Mouse (Mus musculus): ENCODE measurements at regions not wholly inside any gene's neighbourhood (a gene's known extent, or its start where the extent isn't known, plus 50 kb on each side); places are given as distances from the start of the nearest gene placed in this dataset.

- Histone ChIP-seq H3K9me3 (no peaks in the 10 kb centered on the region), H3K36me3 (no peaks in the 10 kb centered on the region), H3K4me2 (peak overlapping the region; percentile 24), H3K4me1 (peaks cover 15% of the 10 kb centered on the region), H3K27me3 (no peaks in the 10 kb centered on the region), H3K4me3 (no peak overlapping the region), H3K27ac (peak overlapping the region; percentile 39; the same call in 1 of the 2 replicates), H3K9ac (no peak overlapping the region)
- WGBS, result 42% methylated on average over 12 of the region's 12 CpGs
- ATAC-seq (ENCODE audit: insufficient number of reproducible peaks, insufficient read depth, low FRiP score, low TSS enrichment, low read depth), result no peak
Observed at GRCm38 (mm10) chr5:73884998-73885397, 183.2 kb downstream of the Usp46 start.

DNA sequence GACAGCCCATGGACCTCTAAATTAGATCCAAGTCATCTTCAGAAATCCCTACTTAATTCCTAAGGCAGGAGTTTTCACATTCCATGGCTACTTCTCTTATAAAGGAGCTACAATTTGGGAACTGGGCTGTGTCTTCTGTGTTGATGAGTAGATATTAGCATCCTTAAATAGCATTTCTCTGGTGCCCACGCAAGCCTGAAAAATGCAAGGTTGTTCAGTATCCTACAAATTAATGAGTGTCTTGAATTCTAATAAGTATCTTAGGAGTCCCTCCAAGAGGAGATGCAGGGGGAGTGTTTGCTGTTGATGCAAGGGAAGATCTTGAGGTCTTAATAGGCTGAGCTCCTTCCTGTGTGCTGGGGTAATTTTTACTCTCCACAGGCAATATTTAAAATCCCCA lies 182.5 kb downstream of the Usp46 start:
- no peaks in the 10 kb centered on the region for H3K27me3 ChIP-seq
- 96% methylated on average over 1 of the region's 1 CpGs for WGBS
- H3K9ac ChIP-seq, result no peak overlapping the region
- no peak overlapping the region for H3K4me3 ChIP-seq
- H3K4me1 ChIP-seq, result peaks cover 15% of the 10 kb centered on the region
- no peaks in the 10 kb centered on the region for H3K36me3 ChIP-seq
- ATAC-seq (ENCODE audit: insufficient number of reproducible peaks, insufficient read depth, low FRiP score, low TSS enrichment, low read depth), result no peak
- H3K27ac ChIP-seq, result no peak overlapping the region
- H3K9me3 ChIP-seq, result no peaks in the 10 kb centered on the region
- H3K4me2 ChIP-seq, result no peak overlapping the region

- no peak overlapping the region for H3K27ac ChIP-seq
- H3K4me1 ChIP-seq, result peaks cover 7% of the 10 kb centered on the region
- no peak overlapping the region for H3K4me3 ChIP-seq
- H3K27me3 ChIP-seq, result no peaks in the 10 kb centered on the region
- H3K4me2 ChIP-seq, result no peak overlapping the region
- no peaks in the 10 kb centered on the region for H3K9me3 ChIP-seq
- no peak overlapping the region for H3K9ac ChIP-seq
- WGBS, result 60% methylated on average over 8 of the region's 8 CpGs
- ATAC-seq (ENCODE audit: insufficient number of reproducible peaks, insufficient read depth, low FRiP score, low TSS enrichment, low read depth), result no peak
- H3K36me3 ChIP-seq, result no peaks in the 10 kb centered on the region
Observed at GRCm38 (mm10) chr5:73887306-73887958, 180.8 kb downstream of the Usp46 start.

DNA sequence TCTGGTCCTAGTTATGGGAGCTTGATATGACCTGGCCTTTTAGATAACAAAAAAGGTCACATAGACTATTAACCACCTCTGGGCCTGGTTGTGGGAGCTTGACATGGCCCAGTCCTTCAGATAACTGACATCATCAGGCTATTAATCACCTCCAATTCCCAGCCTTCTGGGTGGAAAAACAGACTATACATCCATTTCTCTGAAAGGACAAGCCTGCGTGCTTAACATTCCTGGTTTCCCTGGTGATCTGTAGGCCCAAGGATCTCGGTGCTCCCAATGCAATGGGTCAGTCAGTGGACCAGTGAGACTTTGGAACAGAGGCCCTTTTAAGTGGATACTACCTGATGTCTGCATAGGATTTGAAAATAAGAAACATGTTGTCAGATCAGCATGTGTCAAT lies 179.8 kb downstream of the Usp46 start:
- no peak for ATAC-seq (ENCODE audit: insufficient number of reproducible peaks, insufficient read depth, low FRiP score, low TSS enrichment, low read depth)
- Histone ChIP-seq H3K27me3 (no peaks in the 10 kb centered on the region), H3K36me3 (no peaks in the 10 kb centered on the region), H3K4me1 (peaks cover 7% of the 10 kb centered on the region), H3K9ac (no peak overlapping the region), H3K9me3 (no peaks in the 10 kb centered on the region), H3K27ac (no peak overlapping the region), H3K4me3 (no peak overlapping the region), H3K4me2 (no peak overlapping the region)
- 76% methylated on average over 2 of the region's 2 CpGs for WGBS

DNA sequence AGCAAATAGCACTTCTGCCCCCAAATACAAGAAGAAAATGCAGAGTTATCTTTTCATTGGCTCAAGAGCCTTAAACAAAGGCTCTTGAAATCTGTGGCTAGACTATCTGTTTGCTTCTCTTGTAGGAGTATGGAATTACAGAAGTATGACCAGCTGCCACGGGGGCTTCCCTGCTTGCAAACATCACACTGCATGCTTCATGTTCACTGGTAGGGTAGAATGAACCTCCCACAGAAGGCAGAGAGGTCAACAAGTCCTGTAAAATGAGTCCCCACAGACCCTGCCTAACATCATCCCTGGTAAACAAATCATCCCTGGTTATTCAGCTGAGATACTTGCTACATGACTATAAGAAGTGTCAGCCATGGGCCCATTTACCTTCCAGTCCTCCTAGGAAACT lies 178.9 kb downstream of the Usp46 start:
- WGBS, result 50% methylated on average over 1 of the region's 1 CpGs
- Histone ChIP-seq H3K27ac (no peak overlapping the region), H3K9me3 (0 out of 2 replicates have a peak, but pooled peaks cover 1% of the 10 kb centered on the region), H3K9ac (no peak overlapping the region), H3K36me3 (no peaks in the 10 kb centered on the region), H3K4me2 (no peak overlapping the region), H3K4me1 (peaks cover 7% of the 10 kb centered on the region), H3K27me3 (no peaks in the 10 kb centered on the region), H3K4me3 (no peak overlapping the region)
- ATAC-seq (ENCODE audit: insufficient number of reproducible peaks, insufficient read depth, low FRiP score, low TSS enrichment, low read depth), result no peak

DNA sequence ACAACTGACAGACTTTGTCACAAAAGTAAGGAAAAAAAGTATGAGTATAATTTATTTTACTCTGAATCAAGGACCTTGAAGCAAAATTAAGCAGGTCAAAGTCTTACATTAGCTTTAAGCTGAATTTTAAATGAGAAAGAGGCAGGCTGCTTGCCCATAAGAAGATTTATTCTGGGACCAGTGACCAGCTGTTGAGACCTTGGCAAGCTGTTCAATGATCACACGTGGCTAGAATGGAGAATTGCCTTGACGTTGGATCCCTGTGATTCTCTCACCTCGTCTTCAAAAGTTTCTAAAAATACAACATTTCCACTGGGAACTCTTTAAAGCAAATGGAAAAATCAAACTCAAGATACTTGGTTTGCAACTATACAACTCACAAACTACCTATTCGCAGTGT lies 177.3 kb downstream of the Usp46 start:
- Histone ChIP-seq H3K4me2 (no peak overlapping the region), H3K9ac (no peak overlapping the region), H3K4me1 (no peaks in the 10 kb centered on the region), H3K27ac (no peak overlapping the region), H3K36me3 (no peaks in the 10 kb centered on the region), H3K27me3 (no peaks in the 10 kb centered on the region), H3K4me3 (no peak overlapping the region), H3K9me3 (0 out of 2 replicates have a peak, but pooled peaks cover 6% of the 10 kb centered on the region)
- no peak for ATAC-seq (ENCODE audit: insufficient number of reproducible peaks, insufficient read depth, low FRiP score, low TSS enrichment, low read depth)
- WGBS, result 77% methylated on average over 4 of the region's 4 CpGs

DNA sequence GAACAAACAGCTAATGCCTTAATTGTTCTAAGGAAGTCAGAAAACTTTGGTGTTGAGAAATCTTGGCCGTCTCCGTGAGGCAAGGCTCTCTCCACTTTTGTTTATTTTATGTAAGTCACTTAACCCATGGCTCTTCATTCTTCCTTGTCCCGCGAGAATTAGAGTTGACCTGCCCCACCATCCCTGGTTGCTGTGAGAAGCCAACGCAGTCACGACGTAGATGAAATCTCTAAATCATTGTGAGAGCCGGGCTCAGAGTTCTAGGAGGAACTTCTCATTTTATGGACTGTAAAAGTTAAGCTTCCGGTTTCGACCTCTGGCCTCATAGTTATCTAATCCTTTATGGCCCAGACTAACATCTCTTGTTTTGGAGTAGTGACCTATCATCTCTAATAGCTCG lies 176.6 kb downstream of the Usp46 start:
- ATAC-seq (ENCODE audit: insufficient number of reproducible peaks, insufficient read depth, low FRiP score, low TSS enrichment, low read depth), result no peak
- 82% methylated on average over 11 of the region's 11 CpGs for WGBS
- no peak overlapping the region for H3K4me3 ChIP-seq
- no peaks in the 10 kb centered on the region for H3K27me3 ChIP-seq
- no peak overlapping the region for H3K27ac ChIP-seq
- H3K36me3 ChIP-seq, result no peaks in the 10 kb centered on the region
- H3K4me1 ChIP-seq, result no peaks in the 10 kb centered on the region
- no peak overlapping the region for H3K9ac ChIP-seq
- no peak overlapping the region for H3K4me2 ChIP-seq
- H3K9me3 ChIP-seq, result 0 out of 2 replicates have a peak, but pooled peaks cover 6% of the 10 kb centered on the region

DNA sequence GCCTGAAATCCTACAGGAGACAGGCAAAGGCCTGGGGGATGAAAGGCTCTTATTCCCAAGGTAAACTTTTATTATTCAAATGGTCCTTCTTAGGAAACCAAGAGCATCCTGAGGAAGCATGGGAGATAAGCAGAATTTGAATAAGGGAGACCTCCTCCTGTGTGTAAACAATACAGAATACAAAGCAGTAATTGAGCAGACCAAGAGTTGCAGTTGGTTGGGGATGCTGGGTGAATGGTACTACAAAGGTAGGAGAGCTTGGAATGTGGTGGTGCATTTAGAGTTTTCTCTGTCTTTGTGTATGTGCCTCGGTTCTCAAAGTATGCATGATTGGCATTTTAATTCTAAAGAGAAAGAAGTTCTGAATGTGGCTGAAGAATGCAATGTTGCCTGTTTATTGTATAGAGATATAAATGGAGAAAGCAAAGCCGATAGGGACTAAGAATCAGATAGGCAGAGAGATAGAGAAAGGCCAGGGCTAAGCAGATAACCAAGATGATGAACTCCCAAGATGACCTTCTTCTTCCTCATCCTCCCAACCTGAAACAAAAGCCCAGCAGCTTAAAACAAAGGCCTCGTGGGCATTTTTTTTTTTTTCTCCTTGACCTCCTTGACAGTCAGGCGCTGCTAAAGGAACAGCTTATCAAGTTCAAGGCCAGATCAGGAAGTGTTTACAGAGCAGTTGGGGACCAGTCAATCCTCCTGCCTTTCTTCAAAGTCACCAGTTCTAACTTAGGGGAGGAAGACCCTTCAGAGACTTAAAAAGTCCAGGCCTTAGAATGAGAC lies 175.6 kb downstream of the Usp46 start:
- Histone ChIP-seq H3K9ac (no peak overlapping the region), H3K36me3 (no peaks in the 10 kb centered on the region), H3K27ac (no peak overlapping the region), H3K4me3 (no peak overlapping the region), H3K4me1 (no peaks in the 10 kb centered on the region), H3K9me3 (0 out of 2 replicates have a peak, but pooled peaks cover 6% of the 10 kb centered on the region), H3K27me3 (no peaks in the 10 kb centered on the region), H3K4me2 (no peak overlapping the region)
- WGBS, result 61% methylated on average over 4 of the region's 4 CpGs
- ATAC-seq (ENCODE audit: insufficient number of reproducible peaks, insufficient read depth, low FRiP score, low TSS enrichment, low read depth), result no peak

DNA sequence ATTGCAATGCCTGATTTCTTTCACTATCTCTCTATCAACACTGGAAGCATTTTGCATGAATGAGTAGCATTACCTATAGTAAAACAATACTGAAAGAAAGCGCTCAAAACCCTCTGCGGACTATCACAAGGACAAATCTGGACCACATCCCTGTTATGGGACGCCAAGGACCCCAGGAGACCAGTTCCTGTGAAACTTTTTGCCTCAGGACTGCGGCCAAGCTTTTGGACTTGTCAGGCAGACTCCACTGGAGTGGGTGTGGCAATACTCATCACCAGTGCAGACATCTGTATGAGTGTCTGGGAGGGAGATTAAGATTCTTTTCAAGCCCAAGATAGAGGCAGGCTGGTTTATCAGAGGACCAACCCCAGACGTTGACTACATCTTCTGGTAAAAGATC lies 173.0 kb downstream of the Usp46 start:
- Histone ChIP-seq H3K4me1 (peaks cover 10% of the 10 kb centered on the region), H3K27ac (no peak overlapping the region), H3K9ac (no peak overlapping the region), H3K4me2 (no peak overlapping the region), H3K4me3 (no peak overlapping the region), H3K9me3 (0 out of 2 replicates have a peak, but pooled peaks cover 6% of the 10 kb centered on the region), H3K27me3 (no peaks in the 10 kb centered on the region), H3K36me3 (no peaks in the 10 kb centered on the region)
- WGBS, result 87% methylated on average over 5 of the region's 5 CpGs
- ATAC-seq (ENCODE audit: insufficient number of reproducible peaks, insufficient read depth, low FRiP score, low TSS enrichment, low read depth), result no peak

DNA sequence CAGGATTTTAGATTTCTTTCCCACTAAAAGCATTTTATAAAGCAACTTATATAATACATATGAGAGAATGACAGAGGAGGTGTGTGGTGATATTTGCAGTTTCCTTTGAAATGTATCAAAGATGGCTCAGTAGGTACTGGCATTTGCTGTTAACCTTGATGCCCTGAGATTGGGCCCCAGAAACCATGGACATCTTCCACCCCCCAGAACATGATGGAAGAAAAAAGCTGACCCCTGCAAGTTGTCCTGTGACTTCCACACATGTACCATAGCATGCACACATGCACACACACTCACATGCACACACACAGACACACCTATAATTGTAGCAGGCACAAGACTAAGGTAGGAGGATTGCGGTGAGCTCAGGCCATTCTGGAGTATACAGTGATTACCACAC lies 171.4 kb downstream of the Usp46 start:
- Histone ChIP-seq H3K27ac (no peak overlapping the region), H3K36me3 (no peaks in the 10 kb centered on the region), H3K4me1 (peaks cover 10% of the 10 kb centered on the region), H3K4me2 (no peak overlapping the region), H3K4me3 (no peak overlapping the region), H3K27me3 (no peaks in the 10 kb centered on the region), H3K9me3 (0 out of 2 replicates have a peak, but pooled peaks cover 6% of the 10 kb centered on the region), H3K9ac (no peak overlapping the region)
- ATAC-seq (ENCODE audit: insufficient number of reproducible peaks, insufficient read depth, low FRiP score, low TSS enrichment, low read depth), result no peak
- 94% methylated on average over 1 of the region's 1 CpGs for WGBS

DNA sequence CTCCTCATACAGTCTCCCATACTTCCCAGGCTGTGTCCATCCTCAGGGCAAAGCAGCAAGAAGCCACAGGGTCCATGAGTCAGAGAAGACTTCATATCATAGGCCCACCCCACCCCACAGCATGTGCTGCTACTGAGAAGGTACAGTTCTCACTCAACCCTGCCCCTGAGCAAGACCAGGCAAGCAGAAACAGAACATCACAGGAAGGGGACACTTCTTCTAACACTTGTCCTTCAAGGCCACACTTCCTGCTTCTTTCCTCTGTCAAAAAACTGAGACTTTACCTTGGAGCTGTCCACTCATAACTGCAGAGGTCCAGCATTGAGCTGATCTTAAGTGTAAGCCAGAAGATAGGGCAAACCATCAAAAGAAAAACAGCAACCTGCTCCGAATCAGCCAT lies 166.6 kb downstream of the Usp46 start:
- Histone ChIP-seq H3K9me3 (no peaks in the 10 kb centered on the region), H3K4me1 (peaks cover 24% of the 10 kb centered on the region), H3K27ac (no peak overlapping the region), H3K4me2 (no peak overlapping the region), H3K36me3 (no peaks in the 10 kb centered on the region), H3K9ac (no peak overlapping the region), H3K4me3 (no peak overlapping the region), H3K27me3 (no peaks in the 10 kb centered on the region)
- no peak for ATAC-seq (ENCODE audit: insufficient number of reproducible peaks, insufficient read depth, low FRiP score, low TSS enrichment, low read depth)
- 80% methylated on average over 1 of the region's 1 CpGs for WGBS

All from embryonic facial prominence, embryonic 13.5 days (tissue).